Mouse (Mus musculus) midbrain, embryonic 14.5 days (tissue): ENCODE measurements around the gene Eci1. TPM values are rescaled to one million over a fixed set of nuclear protein-coding genes. Genes with fewer than 3 reads are reported as not detected.
"Not testable (repeated sequence)": the region's sequence is repeated elsewhere in the genome, so short reads cannot be mapped to it uniquely, and the experiment has no call there.

Experiments used
- ATAC-seq: fragments of 200-750 bp; cut with Nextera tagmentation; 2 replicates; pipeline ENCODE4 v1.8.0; 2017; ENCODE audit warnings: moderate number of reproducible peaks, moderate library complexity; ENCODE audit not compliant: low FRiP score, low TSS enrichment
- DNase-seq: peaks from one replicate; pipeline ENCODE4 v3.0.0-alpha.2; 2015
- H3K27ac ChIP-seq: fragments of 300-500 bp; sonication (generic); replicated peaks from 2 replicates; pipeline ENCODE4 v1.5.1; 2014; ENCODE audit warnings: mild to moderate bottlenecking, low read depth, low read length, moderate library complexity
- H3K27me3 ChIP-seq: fragments of 300-500 bp; sonication (generic); 2 replicates; pipeline ENCODE4 v1.6.1; 2014; ENCODE audit warnings: low read length, control low read depth, mixed read lengths; ENCODE audit not compliant: control insufficient read depth, insufficient read depth
- H3K36me3 ChIP-seq: fragments of 300-500 bp; sonication (generic); 2 replicates; pipeline ENCODE4 v1.6.1; 2014; ENCODE audit warnings: low read length, control low read depth; ENCODE audit not compliant: control insufficient read depth, insufficient read depth
- H3K4me1 ChIP-seq: fragments of 300-500 bp; sonication (generic); 2 replicates; pipeline ENCODE4 v1.6.1; 2014; ENCODE audit warnings: mild to moderate bottlenecking, antibody characterized with exemption, low read length, control low read depth; ENCODE audit not compliant: control insufficient read depth, insufficient read depth
- H3K4me2 ChIP-seq: fragments of 300-500 bp; sonication (generic); 2 replicates; pipeline ENCODE4 v1.6.1; 2014; ENCODE audit warnings: mild to moderate bottlenecking, low read length, moderate library complexity
- H3K4me3 ChIP-seq: fragments of 300-500 bp; sonication (generic); replicated peaks from 2 replicates; pipeline ENCODE4 v1.5.1; 2014; ENCODE audit warnings: low read depth, low read length
- H3K9ac ChIP-seq: fragments of 300-500 bp; sonication (generic); replicated peaks from 2 replicates; pipeline ENCODE4 v1.6.1; 2014; ENCODE audit warnings: mild to moderate bottlenecking, low read length, moderate library complexity
- H3K9me3 ChIP-seq: fragments of 300-500 bp; sonication (generic); 2 replicates; pipeline ENCODE4 v1.6.1; 2016; ENCODE audit warnings: low read length, control low read depth, mixed read lengths; ENCODE audit not compliant: control insufficient read depth
- whole genome bisulfite sequencing: fragments of 180-500 bp; shearing (Covaris S2); extraction: QIAGEN DNeasy Blood & Tissue Kit; methylation state at CpG from one replicate; pipeline ENCODE4 v1.1.7; 2014; 5-methylcytosine and 5-hydroxymethylcytosine counted together
- polyA plus RNA-seq: library from polyadenylated mRNA; unstranded; fragments of >200 nt; fragmentation: Nextera tagmentation; extraction: Ambion mirVana; gene quantifications from 2 replicates; pipeline ENCODE4 v1.2.1, GENCODE M21; 2014

Eci1 gene
- polyA plus RNA-seq, 1 experiment from 2014 or later, result 26.9 TPM

GRCm38 (mm10) chr17:24407116-24407803 lies 19.2 kb upstream of the Eci1 start:
- Histone ChIP-seq H3K4me2 (no peak overlapping the region), H3K27ac (no peak overlapping the region), H3K9me3 (no peaks in the 10 kb centered on the region), H3K4me1 (no peaks in the 10 kb centered on the region), H3K4me3 (no peak overlapping the region), H3K9ac (no peak overlapping the region), H3K27me3 (no peaks in the 10 kb centered on the region), H3K36me3 (peaks cover 84% of the 10 kb centered on the region)
- 88% methylated on average over 12 of the region's 12 CpGs for WGBS
- DNase-seq (no peak), ATAC-seq (no peak)

DNA sequence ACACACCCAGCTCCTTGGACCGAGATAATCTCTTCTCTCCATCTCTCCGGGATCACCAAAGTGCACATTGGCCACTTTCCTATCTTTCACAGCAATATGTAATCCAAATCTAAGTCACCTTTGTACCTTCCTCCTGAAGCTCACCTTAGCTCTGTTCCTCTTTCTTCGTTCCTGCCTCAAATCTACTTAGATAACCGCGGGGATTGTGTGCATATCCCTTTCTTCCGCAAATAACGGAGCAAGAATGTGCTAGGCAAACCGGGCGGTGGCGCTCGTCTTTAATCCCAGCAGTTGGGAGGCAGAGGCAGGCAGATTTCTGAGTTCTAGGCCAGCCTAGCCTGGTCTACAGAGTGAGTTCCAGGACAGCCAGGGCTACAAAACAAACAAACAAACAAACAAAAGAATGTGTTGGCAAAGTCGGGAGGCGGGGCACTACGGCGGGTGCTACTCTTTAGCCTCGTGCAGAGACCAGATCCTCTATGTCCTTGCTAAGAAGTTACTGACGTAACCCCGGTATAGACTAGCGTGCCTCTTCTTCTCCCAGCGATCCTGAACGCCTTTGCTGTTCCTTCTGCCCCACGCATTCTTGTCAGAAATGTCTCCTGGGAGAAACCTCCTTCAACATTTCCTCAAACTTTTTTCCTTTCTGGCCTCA lies 12.8 kb upstream of the Eci1 start:
- peak overlapping the region; percentile 91 for H3K27ac ChIP-seq
- peak overlapping the region; percentile 94 for H3K4me3 ChIP-seq
- ATAC-seq, result 0 out of 2 replicates have a peak, but pooled peaks have one; percentile 9
- peaks cover 40% of the 10 kb centered on the region for H3K36me3 ChIP-seq
- H3K9me3 ChIP-seq, result no peaks in the 10 kb centered on the region
- H3K4me1 ChIP-seq, result peaks cover 13% of the 10 kb centered on the region
- peak; percentile 8 for DNase-seq
- H3K4me2 ChIP-seq, result peak overlapping the region; percentile 65
- no peaks in the 10 kb centered on the region for H3K27me3 ChIP-seq
- peak overlapping the region; percentile 58 for H3K9ac ChIP-seq
- 37% methylated on average over 22 of the region's 22 CpGs for whole genome bisulfite sequencing

DNA sequence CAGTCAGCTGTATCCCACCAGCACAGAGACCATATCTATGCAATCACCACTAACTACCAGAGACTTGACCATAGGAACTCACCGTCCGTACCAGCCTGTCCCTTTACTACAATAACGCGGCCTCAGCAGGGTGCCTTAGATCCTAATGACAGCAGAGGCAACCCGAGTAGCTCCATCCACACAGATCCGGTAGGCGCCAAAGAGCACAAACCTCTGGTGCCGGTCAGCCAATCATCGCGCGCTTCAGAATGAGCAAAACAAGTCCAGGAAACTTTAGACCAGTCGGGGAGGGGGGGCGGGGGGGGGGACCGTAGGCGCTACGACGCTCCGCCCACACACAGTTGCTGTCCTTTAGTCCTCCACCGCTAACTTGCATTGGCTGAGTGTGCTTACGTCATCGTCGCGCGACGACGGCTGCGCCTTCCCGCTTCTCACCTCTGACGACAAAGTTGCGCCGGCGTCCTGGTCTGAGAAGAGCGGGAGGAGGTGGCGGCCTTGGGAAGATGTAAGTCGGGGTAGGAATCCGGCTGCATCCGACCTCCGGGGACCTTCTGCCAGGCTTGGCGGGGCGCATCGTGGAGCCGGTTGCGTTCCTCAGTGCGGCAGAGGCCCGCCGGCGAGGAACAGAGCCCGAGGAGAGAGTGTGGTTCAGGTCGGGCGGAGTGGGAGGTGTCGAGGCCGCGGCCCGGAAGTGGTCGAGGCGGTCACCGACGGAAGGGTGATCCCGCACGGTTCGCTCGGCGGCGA lies 12.0 kb upstream of the Eci1 start, which contains the start of gene Rnps1:
Gene Rnps1 (plus strand): TSS at position 336 of the 747 bp plus-strand sequence.
- WGBS, result 1% methylated on average over 64 of the region's 64 CpGs
- peak within 1 kb of the TSS; percentile 65 for H3K4me2 ChIP-seq

GRCm38 (mm10) chr17:24415011-24415410 lies 11.4 kb upstream of the Eci1 start:
- Histone ChIP-seq H3K4me1 (peaks cover 13% of the 10 kb centered on the region), H3K4me2 (peak overlapping the region; percentile 65), H3K27ac (peak overlapping the region; percentile 91), H3K9me3 (no peaks in the 10 kb centered on the region), H3K36me3 (peaks cover 40% of the 10 kb centered on the region), H3K27me3 (no peaks in the 10 kb centered on the region), H3K9ac (peak overlapping the region; percentile 81), H3K4me3 (peak overlapping the region; percentile 94)
- ATAC-seq, result no peak; the same call in none of the 2 replicates
- WGBS, result under 1% methylated on average over 21 of the region's 21 CpGs
- no peak for DNase-seq

More for the DNA sequence above, 12.0 kb upstream of the Eci1 start, which contains the start of gene Rnps1:
- Histone ChIP-seq H3K4me3 (peak within 1 kb of the TSS; percentile 94), H3K27me3 (no peaks in the 10 kb centered on the region), H3K9me3 (no peaks in the 10 kb centered on the region), H3K9ac (peak within 1 kb of the TSS; percentile 81), H3K36me3 (peaks cover 40% of the 10 kb centered on the region), H3K4me1 (peaks cover 13% of the 10 kb centered on the region), H3K27ac (peak within 1 kb of the TSS; percentile 91)
- ATAC-seq (peak; percentile 97), DNase-seq (peak; percentile 100)

- H3K9ac ChIP-seq, result no peak overlapping the region
- H3K27me3 ChIP-seq, result no peaks in the 10 kb centered on the region
- H3K36me3 ChIP-seq, result peaks cover 44% of the 10 kb centered on the region
- peak overlapping the region; percentile 65 for H3K4me2 ChIP-seq
- no peak overlapping the region for H3K27ac ChIP-seq
- H3K9me3 ChIP-seq, result no peaks in the 10 kb centered on the region
- H3K4me1 ChIP-seq, result peaks cover 13% of the 10 kb centered on the region
- DNase-seq, result no peak
- ATAC-seq, result no peak
- H3K4me3 ChIP-seq, result peak overlapping the region; percentile 94; the same call in 1 of the 2 replicates
- WGBS, result 95% methylated on average over 3 of the region's 3 CpGs
Observed at GRCm38 (mm10) chr17:24416051-24416652, 10.3 kb upstream of the Eci1 start.

DNA sequence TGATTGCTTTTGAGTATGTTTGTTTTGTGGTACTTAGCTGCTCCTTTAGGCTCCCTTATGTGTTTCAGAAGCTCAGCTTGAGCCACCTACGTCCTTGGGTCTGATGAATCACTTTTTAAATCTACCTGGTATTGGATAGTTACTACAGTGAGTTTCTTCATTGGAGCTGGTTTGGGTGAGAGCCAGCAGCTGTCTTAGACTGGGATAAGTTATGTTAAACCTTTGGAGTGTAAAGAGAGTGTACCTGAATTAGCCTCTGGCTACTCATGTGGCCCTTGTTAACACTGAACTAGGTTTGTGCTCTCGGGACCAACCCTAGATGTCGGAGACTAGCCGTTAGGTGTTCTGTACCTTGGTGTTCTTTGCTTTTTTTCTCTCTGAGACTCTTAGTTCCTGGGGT lies 3.3 kb upstream of the Eci1 start:
- ATAC-seq, result no peak
- no peak overlapping the region for H3K4me2 ChIP-seq
- WGBS, result 96% methylated on average over 4 of the region's 4 CpGs

DNA sequence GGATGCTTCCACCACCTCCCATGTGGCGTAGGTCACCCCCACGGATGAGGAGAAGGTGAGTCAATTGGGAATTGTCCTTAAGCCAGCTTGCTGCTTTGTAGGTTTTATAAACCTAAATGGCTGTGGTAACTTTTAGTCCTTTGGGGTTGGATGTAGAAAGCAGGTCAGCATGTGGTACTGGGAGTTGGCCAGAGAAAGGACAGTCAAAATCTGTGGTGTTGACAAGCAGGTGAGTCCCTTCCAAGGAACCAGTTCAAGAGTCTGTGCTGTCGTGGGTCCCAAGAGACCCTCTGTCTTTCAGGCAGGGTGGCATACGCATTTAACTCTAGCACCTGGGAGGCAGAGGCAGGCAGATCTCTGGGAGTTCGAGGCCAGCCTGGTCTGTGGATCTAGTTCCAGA lies 2.0 kb upstream of the Eci1 start:
- Histone ChIP-seq H3K27me3 (no peaks in the 10 kb centered on the region), H3K9me3 (no peaks in the 10 kb centered on the region), H3K4me2 (no peak overlapping the region), H3K36me3 (peaks cover 58% of the 10 kb centered on the region), H3K27ac (no peak overlapping the region), H3K4me1 (0 out of 2 replicates have a peak, but pooled peaks cover 4% of the 10 kb centered on the region), H3K4me3 (no peak overlapping the region), H3K9ac (no peak overlapping the region)
- ATAC-seq (no peak), DNase-seq (no peak)
- whole genome bisulfite sequencing, result 96% methylated on average over 5 of the region's 5 CpGs

More for the DNA sequence above, 3.3 kb upstream of the Eci1 start:
- Histone ChIP-seq H3K9ac (no peak overlapping the region), H3K9me3 (no peaks in the 10 kb centered on the region), H3K27ac (no peak overlapping the region), H3K4me1 (0 out of 2 replicates have a peak, but pooled peaks cover 4% of the 10 kb centered on the region), H3K27me3 (no peaks in the 10 kb centered on the region), H3K36me3 (peaks cover 72% of the 10 kb centered on the region), H3K4me3 (no peak overlapping the region)
- no peak for DNase-seq

- H3K9me3 ChIP-seq, result not testable (repeated sequence)
Observed at GRCm38 (mm10) chr17:24425326-24425725, 1.1 kb upstream of the Eci1 start.

More at GRCm38 (mm10) chr17:24425326-24425725, 1.1 kb upstream of the Eci1 start:
- H3K4me2 ChIP-seq, H3K27me3 ChIP-seq, ATAC-seq, H3K4me3 ChIP-seq, H3K4me1 ChIP-seq, H3K9ac ChIP-seq, H3K27ac ChIP-seq, DNase-seq: not testable (repeated sequence)
- WGBS, result 95% methylated on average over 5 of the region's 8 CpGs
- H3K36me3 ChIP-seq, result peaks cover 50% of the 10 kb centered on the region
